Mouse (Mus musculus) spleen, postnatal 10 days (tissue): ENCODE measurements around the gene Commd1.

ENCODE experiments used
- DNase-seq, 2 experiments: peaks; one replicate each; pipeline ENCODE4 v3.0.0; 2021 to 2022; ENCODE audit warnings: low spot score in 2 of 2

The Commd1 gene

DNA sequence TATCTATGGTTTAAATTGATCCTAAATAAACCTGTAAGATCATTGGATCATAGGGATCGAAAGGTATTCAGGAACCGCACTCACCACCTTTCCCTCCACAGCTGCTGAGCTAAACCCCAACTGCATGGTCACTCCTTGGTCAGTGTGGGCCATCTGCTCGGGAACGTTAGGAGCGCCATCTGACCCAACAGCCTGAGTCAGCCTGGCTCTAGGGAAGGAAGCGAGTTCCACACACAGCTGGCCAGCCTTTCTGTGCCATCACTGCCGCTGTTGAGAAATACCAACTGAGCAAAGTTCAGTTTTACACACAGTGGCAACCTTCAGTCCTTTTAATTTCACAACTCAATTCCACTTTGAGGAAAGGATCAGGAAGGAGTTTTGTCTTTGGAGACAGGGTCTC, 90.3 kb downstream of the Commd1 start:
- DNase-seq, result no peak

DNA sequence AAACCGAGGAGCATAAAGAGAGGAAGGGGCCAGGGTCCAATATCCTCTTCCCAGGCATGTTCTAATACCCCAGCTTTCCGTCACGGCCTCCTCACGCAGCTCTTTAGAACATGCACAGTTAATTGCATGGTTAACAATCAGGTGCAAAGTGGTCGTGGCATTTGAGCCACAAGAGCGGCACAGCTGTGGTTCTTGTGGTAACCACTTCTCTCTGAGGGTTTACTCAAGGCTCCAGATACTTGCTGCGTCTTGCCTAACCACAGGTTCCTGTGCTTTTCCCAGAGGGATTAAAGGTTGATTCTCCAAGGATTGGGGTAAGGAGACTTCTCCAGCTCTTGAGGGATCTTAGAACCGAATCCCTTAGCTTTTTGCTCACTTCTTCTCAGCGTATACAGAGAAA, 90.9 kb downstream of the Commd1 start:
- no peak for DNase-seq

DNA sequence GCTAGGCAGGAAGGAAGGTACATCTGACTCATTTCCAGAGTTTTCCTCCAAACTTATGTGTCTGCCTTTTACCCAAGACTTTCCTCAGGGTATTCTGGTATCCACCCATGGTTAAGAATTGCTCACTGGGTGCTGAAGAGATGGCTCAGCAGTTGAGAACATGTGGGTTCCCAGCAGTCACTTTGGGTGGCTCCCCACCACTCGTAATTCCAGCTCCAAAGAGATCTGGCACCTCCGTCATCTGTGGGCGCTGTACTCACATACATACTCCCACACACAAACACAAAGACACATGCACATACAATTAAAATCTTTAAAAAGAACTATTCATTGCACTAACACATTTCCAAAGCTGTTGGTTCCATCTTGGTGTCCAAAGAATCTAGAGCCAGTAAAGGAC, 93.0 kb downstream of the Commd1 start:
- DNase-seq, result no peak

DNA sequence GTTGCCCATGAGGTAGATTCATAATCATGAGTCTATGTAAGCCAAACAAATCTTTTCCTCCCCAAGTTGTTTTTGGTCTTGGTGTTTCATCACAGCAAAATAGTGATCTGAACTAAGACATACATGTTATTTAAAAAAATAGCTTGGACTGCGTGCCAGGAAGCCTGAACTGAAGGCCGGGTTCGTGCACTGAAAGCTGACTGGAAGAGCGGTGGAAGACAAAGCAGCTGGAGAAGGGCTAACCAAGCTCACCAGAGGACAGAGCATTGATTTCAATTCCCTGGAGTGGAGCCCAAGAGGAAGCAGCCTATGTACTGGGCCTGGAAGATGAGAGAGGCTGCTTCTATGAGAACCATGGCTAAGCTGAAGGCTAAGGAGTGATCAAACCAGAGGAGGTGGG, 95.2 kb downstream of the Commd1 start:
- DNase-seq, result no peak

- no peak for DNase-seq
Measured at GRCm38 (mm10) chr11:22885350-22885749, 96.8 kb downstream of the Commd1 start.

GRCm38 (mm10) chr11:22883676-22884075, 98.5 kb downstream of the Commd1 start:
- no peak for DNase-seq

DNA sequence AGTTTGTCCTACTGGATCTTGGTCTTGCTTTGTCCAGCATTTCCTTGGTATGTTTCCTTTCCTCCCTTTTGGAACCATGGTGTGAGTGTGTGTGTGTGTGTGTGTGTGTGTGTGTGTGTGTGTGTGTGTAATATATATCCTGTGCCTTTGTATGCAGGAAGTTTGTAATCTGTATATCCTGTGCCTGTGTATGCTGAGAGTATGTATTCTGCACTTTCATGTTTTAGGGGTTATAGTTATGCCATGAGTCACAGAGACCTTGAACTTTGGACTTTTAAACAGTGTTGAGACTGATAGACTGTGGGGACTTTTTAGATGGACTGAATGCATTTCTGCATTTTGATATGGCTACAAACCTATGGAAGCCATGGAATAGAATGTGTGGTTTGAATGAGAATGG, 99.3 kb downstream of the Commd1 start:
- no peak for DNase-seq

DNA sequence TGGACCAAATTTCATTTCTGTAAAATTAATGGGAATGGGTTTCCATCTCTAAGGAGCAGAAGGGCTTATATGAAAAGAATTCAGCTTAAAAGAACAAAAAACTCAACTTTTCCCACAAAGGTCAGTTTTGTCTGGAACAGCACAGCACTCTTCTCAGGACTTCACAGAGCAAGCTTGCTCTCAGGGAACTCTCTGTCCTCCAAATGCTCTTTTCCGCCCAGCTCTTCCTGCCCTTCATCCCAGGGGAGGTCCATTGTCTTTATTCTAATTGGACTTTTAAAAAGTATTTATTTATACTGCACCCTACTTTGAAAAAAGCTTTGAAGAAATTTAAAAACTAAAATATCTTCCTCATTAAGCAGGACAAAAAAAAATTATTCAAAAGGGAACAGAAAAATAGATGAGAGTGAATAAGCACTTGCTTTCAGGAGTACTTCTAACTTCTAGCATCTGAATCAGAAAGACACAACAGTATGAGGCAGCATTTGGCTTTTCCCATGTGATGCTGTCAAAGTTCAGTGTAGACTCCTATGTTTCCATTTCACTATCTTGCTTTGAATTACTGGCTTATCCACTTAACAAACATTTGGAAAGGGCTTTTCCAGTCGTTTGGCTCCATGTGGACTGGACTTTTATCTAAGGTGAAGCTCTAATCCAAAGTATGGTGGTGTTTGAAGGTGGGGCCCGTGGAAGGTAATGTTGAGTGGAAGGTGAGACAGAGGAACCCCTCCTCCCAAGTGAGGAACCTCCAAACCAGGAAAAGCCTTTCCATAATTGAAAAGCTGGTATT, 101.6 kb downstream of the Commd1 start:
- no peak for DNase-seq

DNA sequence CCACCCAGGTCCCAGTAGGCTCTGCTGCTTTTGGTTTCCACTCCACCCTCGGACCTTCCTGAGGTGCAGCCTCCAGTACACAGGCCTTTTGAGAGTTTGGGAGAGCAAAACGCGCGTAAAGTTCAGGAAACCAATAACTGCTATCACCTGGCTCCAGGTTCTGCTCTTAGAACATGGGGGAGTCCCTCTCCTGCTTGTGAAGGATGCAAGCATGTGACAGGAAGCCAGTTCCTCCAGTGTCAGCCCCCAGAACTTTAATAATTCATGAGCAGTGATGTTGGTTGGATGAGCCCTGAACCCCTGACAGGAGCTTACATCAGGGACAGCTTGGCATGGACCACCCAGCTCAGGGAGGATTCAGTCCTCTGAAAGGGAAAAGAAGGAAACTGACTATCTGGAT, 102.5 kb downstream of the Commd1 start:
- DNase-seq, result no peak

- DNase-seq, result no peak
Measured at GRCm38 (mm10) chr11:22876680-22877330, 105.4 kb downstream of the Commd1 start.

DNA sequence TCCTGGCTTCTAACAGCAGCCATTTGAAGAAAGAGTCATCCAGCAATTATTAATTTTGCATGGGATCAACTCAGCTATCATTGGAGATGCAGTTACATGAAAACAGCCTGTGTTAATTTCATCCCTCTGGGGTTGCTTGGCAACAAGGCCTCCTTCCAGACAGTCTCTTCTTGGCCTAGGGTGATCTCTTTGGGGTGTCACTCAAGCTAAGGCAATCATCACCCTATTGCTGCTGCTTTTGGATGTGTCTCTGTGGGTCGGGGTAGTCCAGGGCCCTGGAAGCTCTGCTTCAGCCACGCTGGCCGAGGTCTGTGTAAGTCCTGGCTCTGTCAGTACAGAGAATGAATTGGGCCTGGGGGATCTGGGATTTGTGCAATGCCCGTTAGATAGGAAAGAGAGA, 106.9 kb downstream of the Commd1 start:
- DNase-seq, result no peak

DNA sequence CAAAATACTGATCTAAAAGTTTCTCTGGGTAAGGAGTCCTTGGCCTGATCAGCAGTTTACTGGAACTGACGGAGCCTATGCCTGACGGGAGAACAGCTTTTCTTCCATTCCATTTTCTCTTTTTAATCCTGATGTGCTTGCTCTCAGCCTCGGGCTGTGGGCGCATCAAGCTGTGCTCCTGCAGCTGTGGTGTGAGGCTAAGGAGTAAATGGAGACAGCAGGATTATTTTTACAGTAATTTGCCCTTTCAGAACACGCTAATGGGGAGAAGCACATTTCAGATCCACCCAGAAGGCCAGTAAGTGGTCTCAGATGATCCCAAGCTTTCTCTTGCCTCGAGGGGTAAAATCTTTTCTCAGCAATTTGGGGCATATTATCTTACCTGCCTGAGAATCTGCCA, 107.4 kb downstream of the Commd1 start:
- no peak for DNase-seq

DNA sequence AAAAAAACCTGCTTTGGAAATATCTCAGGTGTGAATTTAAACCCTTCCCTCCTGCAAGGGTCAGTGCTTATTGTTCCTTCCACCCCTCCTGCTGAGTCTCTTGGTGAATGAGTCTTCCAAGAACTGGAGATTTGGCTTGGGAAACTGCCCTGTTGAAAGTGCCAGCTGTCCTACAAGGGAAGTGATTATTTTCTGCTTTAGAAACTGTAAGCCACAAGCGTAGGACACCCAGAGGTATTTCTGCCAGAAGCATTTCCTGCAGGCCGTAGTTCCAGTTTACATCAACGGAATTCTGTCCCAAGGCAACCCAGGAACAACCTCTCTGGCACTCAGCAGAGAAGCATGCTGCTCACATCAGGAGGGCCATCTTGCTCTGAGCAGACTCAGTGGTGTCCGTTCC, 108.8 kb downstream of the Commd1 start:
- no peak for DNase-seq

DNA sequence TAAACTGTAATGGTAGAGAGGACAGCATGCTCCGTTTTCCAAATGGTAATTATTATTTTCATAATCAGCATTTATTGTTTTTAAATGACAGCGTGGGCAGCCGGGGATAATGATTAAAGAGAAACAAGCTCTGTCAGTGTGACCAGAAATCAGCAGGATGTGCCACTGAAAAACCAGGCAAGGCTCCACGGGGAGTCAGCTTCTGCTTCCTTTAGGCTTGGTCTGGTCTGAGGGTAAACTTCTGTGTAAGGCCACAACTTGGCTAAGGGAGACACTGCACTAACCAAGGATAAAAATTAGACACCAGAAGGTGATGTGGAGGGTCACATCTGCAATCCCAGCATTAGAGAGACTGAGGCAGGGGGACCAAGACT, 109.9 kb downstream of the Commd1 start:
- DNase-seq, result no peak

DNA sequence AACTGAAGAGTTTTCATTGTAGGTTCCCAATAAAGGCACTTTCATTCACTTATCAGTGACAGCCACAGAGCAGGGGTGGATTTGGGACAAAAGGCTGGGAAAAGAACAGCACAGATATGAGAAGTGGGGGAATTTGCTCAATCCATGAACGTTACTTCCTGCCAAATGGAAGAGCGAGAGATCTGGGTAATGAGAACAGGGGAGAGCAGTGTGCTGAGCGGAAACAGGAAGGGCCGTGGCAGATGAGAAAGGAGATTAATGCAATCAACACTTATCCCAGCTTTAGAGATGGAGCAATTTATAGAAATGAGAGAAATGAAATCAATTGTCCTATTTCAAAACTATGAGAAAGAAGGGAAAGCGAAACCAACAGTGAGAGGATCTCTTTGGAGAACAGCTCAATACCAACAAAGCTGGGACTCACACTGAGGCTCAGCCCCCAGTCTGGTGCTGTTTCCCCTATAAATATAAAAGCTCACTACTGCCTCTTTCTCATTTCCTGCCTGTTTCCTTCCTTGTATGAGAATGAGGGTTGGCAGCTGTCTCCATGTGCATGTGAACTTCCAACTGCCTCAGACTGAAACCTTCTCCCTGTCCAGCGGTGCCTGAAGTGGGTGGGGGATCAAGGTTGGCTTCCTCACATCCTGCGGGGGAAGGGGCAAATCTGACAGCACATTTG, 110.4 kb downstream of the Commd1 start:
- DNase-seq, result no peak

- DNase-seq, result no peak
Measured at GRCm38 (mm10) chr11:22868582-22868981, 113.6 kb downstream of the Commd1 start.

DNA sequence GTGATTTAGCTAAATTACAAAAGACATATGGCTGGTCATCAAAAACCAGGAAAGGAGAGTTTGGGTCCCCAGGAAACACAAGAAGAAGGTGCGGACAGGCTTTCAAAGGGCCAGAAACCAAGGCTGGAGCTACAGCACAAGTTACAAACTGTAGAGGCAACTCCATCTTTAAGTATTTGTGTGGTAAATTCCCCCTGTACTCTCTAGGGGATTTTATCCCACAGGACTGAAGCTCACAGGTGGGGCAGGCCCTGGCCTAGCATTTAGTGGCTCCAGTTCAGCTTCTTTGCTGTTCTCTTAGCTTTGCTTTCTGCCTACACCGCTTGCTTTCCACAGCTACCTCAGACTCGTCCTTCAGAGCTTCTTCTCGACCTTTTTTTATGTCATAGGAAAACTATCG, 114.5 kb downstream of the Commd1 start:
- DNase-seq, result no peak

DNA sequence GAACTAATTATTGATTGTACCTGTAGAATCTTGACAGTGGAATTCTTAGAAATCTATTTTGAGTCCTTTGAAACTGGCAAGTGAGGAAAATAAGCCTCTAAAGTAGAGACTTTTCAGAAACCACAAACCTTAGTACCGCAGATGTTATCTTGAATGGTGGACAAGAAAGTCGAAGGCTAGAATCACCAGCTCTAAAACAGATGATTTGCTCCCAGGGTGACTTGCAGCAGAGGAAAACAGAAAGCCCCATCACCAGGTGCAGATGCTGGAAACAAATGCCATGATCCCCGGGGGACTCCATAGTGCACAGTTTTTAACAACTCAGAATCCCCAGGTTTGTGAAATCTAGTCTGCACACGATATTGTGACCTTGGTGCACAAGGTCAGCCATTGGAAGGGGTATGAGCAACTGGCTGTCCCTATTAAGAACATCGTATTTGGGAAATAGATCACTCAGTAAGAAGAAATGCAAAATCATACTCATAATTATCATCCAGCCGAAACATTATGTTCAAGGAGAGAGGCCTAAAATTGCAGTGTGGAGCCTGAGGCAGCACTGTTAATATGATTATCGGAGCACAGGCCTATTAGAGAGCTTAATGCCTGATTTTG, 116.4 kb downstream of the Commd1 start:
- no peak for DNase-seq

GRCm38 (mm10) chr11:22864305-22865060, 117.7 kb downstream of the Commd1 start:
- no peak for DNase-seq

DNA sequence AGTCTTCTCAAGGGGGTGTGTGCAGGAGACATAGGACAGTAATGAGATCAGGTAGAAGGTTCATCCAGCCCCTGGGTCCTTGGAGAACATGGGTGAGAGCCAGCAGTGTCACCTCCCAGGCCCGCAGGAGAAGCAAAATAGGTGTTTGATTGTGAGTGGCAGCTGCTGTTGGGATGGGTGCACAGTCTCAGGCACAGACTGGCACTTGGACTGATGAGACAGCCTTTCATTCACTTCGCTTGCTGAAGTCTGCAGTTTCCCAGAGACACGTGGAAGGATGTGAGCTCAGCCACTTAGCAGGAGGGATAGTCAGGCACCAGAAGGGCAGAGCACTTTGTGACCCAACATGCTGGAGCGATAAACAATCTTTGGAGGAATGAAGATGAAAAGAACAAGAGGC, 118.6 kb downstream of the Commd1 start:
- DNase-seq, result no peak

GRCm38 (mm10) chr11:22861315-22861714, 120.9 kb downstream of the Commd1 start:
- DNase-seq, result no peak
